Mouse (Mus musculus) megakaryocyte, adult 5-6 weeks (primary cell): ENCODE results near the gene Maml3. TPM values are rescaled to one million over a fixed set of nuclear protein-coding genes. Genes with fewer than 3 reads are reported as not detected.

Experiments used
- ATAC-seq: 2 replicates; pipeline ENCODE4 v1.8.0; 2016; ENCODE audit warnings: mild to moderate bottlenecking, inconsistent platforms; ENCODE audit not compliant: poor library complexity, severe bottlenecking
- total RNA-seq, 2 experiments: library from RNA; stranded (forward) in 1 of 2; stranded (reverse) in 1 of 2; fragments of 153-499, 151-499 nt in 1 of 2; fragments of 221-1000, 200-1000 nt in 1 of 2; gene quantifications; 2 replicates each; pipeline versions ENCODE4 v1.2.3 to v1.2.4; 2015 to 2017

Gene Maml3
- total RNA-seq, 2 experiments from 2014 or later, result 3.1 to 4.3 TPM

DNA sequence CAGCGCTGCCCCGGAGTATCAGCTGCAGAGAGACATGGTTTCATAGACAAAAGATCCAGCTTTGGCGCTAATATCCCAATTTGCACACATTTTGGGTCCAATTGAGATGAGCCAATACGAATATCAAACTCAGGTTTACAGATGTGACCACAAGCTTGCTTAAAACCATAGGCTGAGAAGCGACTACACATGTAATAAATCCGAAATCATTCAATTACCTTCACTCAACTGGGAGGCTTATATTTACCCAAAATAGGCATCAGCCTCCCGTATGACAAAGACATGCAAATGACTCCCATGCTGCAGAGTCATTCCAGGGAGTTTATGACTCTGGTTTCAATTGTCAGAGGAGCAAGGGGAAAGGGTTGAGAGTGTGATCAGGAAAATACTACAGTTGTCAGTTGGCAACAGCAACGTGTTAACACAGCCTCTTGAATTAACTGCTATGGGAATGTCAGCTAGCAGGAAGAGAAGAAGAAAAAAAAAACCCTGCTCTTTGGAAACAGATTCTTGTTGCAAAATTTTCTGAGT lies 224.3 kb downstream of the Maml3 start:
- no peak for ATAC-seq

- no peak for ATAC-seq
Observed at GRCm38 (mm10) chr3:51879211-51879610, 225.7 kb downstream of the Maml3 start.

DNA sequence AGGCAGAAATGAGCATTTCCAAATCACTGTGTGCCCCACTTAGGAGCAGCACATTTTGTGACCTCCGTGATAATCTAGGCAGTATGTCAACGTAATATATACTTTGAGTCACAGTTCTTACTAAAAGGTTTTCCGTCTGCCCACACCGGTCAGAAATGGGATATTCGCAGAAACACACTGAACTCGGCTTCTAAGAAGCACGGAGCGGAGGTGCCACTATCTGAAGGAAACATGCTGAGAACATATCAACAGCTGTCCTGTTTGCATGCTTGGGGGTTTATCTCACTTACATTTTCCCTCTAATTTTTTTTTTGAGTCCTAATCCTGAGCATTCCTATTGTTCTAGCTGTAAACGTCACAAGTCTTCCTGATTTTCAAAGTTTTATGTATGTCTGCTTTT lies 226.3 kb downstream of the Maml3 start:
- no peak for ATAC-seq

DNA sequence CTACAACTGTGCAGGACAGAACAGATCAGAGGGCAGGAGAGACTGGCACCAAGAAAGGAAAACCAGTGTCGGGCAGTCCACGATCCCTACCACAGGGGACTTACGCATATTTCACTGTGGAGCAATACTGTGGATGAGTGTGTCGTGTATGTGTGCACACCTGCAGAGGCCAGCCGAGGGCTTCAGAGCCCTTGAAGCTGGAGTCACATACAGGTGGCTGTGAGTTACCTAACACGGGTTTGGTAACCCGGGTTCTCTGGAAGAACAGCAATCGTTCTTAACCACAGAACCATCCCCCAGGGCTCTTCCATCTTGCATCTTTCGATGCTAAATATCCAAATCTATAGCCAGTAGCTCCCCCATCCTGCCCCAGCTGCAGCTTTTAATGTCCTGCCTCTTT lies 228.1 kb downstream of the Maml3 start:
- ATAC-seq, result no peak

DNA sequence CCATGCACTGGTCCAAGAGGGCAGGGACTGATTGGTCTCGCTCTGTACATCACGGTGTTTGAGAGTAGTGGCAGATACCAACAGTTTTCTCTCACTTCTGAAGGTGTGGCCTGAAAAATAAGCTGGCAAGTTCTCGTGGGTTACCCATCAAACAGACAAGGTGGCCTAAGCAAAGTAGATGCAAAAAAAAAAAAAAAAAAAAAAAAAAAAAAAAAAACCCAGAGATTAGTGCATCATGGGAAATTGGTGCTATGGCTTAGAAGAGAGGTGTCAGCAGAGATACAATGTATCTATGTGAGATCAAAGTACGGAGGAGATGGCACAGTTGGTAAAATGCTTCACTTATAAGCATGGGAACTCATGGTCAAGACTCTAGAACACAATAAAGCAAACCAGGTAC lies 229.2 kb downstream of the Maml3 start:
- no peak for ATAC-seq

GRCm38 (mm10) chr3:51874252-51874651 lies 230.6 kb downstream of the Maml3 start:
- ATAC-seq, result no peak

- ATAC-seq, result no peak
Observed at GRCm38 (mm10) chr3:51872771-51873170, 232.1 kb downstream of the Maml3 start.

- ATAC-seq, result no peak
Observed at GRCm38 (mm10) chr3:51871346-51871745, 233.5 kb downstream of the Maml3 start.

- ATAC-seq, result no peak
Observed at GRCm38 (mm10) chr3:51869980-51870379, 234.9 kb downstream of the Maml3 start.

DNA sequence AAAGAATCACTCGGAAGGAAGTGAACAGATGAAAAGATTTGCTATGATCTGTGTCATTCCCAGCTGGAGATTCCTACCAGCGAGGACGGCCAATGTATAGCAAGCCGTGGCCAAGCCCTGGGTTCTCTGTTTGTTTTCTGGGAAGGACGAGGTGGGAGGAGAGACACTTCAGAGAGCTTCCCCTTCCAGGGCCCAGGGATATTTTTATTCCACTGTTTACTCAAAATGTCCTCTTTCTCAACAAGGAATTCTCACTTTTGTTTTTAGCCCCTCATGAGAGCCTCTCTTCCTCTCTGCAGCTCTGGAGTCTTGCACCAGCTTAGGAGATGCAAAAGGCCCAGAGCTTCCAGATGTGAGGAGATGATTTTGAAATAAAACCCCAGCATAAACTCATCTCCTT lies 236.0 kb downstream of the Maml3 start:
- ATAC-seq, result no peak

- no peak for ATAC-seq
Observed at GRCm38 (mm10) chr3:51866446-51866845, 238.4 kb downstream of the Maml3 start.

- ATAC-seq, result no peak
Observed at GRCm38 (mm10) chr3:51861631-51862030, 243.2 kb downstream of the Maml3 start.

DNA sequence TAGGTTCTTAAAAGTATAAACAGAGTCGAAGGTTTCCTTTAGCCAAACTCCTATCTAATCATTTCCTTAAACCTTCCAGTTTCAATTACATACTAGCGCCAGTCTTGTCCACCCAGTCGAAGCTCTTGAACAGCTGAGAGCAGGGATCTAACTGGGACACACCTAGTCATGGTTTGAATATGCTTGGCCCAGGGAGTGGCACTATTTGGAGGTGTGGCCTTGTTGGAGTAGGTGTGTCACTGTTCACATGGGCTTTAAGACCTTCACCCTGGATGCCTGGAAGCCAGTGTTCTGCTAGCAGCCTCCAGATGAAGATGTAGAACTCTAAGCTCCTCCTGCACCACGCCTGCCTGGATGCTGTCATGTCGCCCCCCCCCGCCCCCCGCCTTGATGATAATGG lies 244.4 kb downstream of the Maml3 start:
- ATAC-seq, result no peak

DNA sequence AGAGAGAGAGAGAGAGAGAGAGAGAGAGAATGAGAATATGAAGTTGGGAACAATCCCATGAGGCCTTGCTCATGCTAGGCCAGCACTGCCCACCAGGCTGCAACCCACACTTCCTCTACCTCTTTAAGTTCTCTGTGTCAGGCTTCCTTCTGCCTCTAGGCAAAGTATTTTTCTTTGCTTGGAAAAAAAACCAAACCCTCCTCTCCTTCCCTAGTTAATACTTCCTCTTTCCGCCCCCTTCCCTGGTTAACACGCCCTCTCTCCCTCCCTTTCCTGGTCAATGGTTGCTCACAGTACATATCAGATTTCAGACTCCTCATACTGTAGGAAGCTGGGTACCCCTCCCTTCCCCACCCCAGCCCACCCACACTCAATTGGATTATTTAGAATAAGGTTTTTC lies 245.7 kb downstream of the Maml3 start:
- peak; percentile 66 for ATAC-seq

- ATAC-seq, result no peak
Observed at GRCm38 (mm10) chr3:51854152-51854551, 250.7 kb downstream of the Maml3 start.

DNA sequence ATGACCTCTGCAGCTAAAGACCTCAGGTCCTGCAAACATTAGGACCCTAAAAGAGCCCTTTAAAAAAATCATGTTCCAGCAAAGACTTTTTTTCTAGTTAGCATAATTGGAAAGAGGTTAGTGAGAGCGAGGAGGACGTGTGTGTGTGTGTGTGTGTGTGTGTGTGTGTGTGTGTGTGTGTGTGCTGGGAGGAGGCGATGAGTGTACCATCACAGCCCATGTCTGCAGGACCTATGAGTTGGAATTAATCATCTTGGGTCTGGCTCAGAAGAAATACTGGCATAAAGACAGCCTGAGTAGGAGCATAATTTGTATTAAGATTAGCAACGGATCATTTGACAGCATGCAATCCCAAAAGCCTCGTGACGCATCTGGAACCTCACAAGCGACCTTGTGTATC lies 251.3 kb downstream of the Maml3 start:
- no peak for ATAC-seq

GRCm38 (mm10) chr3:51852692-51853091 lies 252.2 kb downstream of the Maml3 start:
- ATAC-seq, result no peak

- ATAC-seq, result no peak
Observed at GRCm38 (mm10) chr3:51851596-51851995, 253.3 kb downstream of the Maml3 start.

- no peak for ATAC-seq
Observed at GRCm38 (mm10) chr3:51849462-51849861, 255.4 kb downstream of the Maml3 start.

DNA sequence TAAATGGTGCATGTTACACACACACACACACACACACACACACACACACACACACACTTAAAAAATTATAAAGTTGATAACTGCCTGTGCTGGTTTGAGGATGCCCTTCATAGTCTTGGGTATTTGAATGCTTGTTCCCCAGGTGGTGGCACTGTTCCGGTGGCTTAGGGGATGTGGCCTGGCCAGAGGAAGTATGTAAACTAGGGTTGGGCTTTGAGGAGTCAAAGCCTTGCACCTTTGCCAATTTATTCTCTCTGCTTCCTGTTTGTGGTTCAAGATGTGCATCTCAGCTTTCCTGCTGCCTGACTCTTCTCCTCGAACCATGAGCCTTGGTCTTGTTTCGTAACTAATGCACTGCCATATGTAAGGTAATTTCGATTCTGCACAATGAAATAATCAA lies 257.6 kb downstream of the Maml3 start:
- peak; percentile 68 for ATAC-seq

- no peak for ATAC-seq
Observed at GRCm38 (mm10) chr3:51844255-51844654, 260.6 kb downstream of the Maml3 start.

GRCm38 (mm10) chr3:51842140-51842539 lies 262.7 kb downstream of the Maml3 start:
- no peak for ATAC-seq

GRCm38 (mm10) chr3:51841598-51841997 lies 263.3 kb downstream of the Maml3 start:
- ATAC-seq, result no peak

- no peak for ATAC-seq
Observed at GRCm38 (mm10) chr3:51841177-51841576, 263.7 kb downstream of the Maml3 start.
